Mouse (Mus musculus) liver, adult (tissue): ENCODE data around the gene Fgf14.

Source experiments
- GATA4 ChIP-seq: IDR thresholded peaks from 2 replicates; pipeline ENCODE4 v1.6.1; 2014; ENCODE audit warnings: mild to moderate bottlenecking, low read length; ENCODE audit not compliant: insufficient replicate concordance

Gene Fgf14

DNA sequence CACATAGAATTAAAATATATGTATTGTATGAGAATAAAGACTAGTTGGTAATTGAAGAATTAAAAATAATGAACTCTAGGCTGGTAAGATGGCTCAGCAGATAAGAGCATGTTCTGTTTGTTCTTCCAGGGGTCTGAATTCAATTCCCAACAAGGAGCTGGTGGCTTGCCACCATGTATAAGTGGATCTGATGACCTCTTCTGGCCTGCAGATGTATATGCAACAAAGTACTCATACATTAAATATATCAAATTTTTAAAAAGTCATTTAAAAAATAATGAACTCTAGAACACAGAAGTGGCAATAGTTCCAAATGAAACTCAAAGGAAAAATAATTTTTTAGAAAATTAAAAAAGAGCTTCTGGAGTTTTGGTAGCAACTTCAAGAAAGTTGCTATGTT is 529.5 kb downstream of the Fgf14 start:
- no peak for TF ChIP-seq GATA4

DNA sequence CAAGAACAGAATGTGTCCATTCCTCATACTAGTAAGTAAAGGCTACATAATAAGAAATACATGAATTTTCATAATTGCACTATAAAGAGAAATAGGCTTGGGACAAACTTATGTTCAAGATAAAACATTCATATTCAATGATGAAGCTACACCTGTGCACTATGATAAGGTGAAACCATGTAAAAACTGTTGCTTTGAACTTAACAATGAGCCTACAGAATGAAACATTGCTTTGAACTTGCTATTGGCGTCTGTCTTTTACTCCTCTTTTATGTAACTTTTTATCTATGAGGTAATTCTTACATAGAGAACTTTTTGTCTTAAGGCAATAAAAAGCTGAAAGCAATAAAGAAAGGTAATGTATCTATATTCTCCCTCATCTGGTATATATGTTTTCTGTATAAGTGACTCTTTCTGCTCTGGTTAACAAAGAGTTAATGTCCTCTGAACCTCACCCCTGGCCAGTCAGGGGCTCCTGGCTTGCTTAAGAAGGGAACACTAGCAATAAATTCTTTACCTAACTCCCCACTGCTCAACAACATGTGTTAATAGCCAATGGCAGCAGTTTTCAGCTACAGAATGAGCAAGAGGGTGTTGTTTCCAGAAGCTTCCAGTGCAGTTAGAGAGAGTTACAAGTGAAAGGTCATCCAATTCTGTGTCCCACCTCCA is 569.6 kb downstream of the Fgf14 start:
- TF ChIP-seq GATA4 = no peak

DNA sequence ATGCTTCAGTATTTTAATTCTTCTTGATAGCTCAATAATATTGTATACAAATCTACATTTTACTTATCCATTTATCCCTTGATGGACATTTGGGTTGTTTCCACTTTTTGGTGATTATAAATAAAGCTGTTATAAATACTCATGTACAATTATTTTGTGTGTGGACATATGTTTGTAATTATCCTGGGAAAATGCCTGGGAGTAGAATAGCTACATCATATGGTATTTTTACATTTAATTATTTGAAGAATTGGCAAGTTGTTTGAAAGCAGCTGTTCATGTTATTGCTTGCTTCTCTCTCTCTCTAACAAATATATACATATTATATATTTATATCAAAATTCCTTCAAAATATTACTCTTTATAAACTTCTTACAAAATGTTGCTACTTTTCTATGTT is 593.8 kb downstream of the Fgf14 start:
- no peak for TF ChIP-seq GATA4

DNA sequence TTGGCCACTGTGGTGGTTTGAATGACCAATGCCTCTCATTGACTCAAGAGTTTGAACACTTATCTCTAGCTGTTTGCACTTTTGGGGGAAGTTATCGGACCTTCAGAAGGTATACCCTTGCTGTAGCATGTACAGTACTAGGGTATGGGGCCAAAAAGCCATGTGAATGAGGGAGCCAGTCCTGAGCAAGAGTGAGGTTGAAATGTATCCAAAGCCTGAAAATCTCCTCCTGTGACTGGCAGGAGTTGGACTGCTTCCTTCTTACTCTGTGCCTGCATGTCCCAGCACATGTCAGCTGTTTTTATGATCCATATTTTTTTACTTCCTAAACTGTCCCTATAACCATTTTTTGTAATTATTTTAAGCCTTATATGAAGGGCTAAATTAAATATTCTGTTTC is 632.9 kb downstream of the Fgf14 start:
- TF ChIP-seq GATA4 = no peak

DNA sequence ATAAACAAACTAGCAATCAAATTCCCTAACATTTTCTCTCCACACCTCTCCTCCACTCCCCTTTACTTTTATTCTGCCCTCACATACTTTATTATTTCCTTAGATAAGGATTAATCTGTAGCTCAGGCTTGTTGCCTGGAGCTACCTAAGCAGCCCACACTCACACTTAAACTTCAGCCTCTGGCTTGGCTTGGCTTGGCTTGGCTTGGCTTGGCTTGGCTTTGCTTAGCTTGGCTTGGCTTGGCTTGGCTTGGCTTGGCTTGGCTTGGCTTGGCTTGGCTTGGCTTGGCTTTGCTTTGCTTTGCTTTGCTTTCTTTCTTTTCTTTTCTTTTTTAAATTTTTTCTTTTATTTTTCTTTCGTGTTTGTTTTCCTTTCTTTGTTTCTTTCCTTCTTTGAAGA is 636.3 kb downstream of the Fgf14 start:
- no peak for TF ChIP-seq GATA4

DNA sequence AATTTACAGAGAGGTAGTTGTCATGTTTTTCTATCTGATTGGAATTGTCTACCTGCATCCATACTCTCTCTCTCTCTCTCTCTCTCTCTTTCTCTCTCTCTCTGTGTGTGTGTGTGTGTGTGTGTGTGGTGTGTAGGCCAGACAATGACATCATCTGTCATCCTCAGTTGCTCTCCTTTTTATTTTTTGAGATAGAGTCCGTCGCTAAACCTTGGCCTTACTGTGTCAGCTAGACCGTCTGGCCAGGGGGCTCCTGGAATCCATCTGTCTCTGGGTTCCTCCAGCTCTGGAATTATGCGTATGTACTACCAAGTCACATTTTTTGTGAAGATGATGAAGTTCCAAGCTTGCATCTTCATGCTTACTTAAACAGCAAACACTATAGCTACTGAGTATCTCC is 639.5 kb downstream of the Fgf14 start:
- TF ChIP-seq GATA4 = no peak

DNA sequence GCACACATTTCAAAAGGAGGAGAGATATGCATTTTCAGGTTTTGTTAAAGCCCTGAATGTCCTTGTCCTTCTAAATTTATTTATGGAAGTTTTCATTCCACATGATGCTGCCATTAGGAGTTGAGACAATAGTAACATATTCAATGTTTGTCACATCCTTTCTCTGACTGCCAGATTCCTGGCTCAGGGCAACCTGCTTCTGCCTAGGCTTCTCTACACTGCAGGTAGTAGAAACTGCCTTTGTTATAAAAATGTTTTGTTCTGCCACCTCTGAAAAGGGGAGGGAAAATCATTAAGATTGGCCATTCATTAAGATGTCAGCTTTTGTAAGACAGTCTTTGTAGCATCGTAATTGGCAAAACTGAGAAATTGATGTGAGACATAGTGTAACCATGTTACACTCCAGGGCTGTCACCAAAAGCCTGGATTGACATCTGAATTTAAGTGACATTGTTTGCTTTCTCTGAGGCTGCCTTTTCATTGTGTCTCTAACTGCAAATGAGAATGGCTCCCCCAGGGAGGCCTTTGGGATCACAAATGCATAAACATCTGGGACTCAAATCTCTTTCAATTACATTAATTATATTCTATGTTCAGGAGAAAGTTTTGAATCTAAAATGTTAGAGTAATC is 640.2 kb downstream of the Fgf14 start:
- no peak for TF ChIP-seq GATA4

DNA sequence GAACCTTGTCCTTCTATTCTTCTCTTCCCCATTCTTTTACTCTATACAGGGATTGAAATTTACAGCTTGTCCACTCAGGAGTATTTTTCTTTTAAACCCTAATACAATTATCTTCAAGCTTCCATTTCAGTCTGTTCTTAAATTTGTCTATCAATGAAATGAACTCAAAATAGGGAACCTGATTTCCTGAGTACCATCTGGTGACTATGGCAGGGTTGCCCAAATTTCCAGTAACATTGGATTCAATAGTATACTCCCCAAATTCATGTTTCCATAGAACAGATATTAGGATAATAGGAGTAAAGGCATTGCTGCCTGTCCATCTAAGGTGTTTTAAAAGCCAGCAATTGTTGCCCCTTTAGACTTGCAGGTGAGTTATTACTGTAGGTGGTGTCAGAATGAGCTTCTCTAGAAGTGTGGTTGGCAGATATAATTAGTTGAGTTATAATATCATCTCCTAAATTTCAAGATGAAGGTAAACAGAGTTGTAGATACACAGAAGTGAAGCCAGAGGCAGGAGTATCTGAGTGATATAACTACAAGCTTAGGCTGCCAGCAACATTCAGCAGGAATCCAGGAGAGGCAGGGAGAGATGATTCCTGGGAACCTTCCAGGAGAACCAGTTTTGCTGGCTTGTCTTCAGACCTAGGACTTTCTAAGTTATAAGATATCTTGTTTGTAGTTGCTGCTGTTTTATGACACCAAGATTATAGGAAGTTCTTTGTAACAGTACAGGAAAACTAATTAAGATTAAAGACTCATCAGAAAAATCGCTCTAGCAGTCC is 648.8 kb downstream of the Fgf14 start:
- TF ChIP-seq GATA4 = no peak

DNA sequence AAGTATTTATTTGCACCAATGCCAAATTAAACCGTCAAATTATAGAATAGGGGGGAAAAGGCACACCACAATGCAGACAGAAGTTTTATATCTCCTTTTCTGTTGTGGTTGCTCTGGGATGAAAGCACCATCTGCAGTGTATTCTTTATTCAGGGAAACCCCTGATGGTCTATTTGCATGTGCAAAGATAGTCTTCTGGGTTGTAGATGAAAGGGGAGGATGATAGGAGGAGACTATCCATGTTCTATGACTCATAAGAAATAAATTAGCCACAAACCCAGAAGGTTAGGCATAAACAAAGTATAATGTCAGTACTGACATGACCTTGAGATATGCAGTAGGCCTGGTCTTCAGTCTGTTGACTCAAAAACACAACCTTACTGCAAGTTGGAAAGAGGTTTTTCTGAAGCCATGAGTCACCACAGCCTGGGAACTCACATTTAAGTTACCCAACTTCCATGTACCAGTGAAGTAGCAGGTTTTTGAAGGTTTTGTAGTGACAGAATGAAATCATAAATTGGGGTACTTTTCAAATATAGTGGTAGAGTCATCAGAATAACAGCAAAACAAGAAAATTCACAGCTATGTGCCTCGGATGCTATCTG is 686.2 kb downstream of the Fgf14 start:
- no peak for TF ChIP-seq GATA4

DNA sequence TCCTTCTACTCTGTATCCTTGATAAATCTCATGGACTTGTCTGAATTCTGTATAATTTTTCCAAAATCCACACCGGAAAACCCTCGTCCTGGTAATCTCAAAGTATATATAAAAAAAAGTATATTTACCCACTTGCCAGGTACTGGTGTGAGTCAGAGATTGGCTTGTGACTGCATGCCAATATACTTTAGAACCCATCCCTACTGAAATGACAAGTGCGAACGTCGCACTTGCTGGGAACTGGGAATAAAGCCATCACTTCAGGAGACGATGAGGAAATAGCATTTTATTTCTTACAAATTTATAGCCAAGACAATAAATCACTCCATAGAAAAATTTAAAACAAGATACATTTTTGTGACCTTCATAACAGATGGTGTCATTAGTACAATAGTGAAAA is 708.9 kb downstream of the Fgf14 start:
- TF ChIP-seq GATA4 = no peak

DNA sequence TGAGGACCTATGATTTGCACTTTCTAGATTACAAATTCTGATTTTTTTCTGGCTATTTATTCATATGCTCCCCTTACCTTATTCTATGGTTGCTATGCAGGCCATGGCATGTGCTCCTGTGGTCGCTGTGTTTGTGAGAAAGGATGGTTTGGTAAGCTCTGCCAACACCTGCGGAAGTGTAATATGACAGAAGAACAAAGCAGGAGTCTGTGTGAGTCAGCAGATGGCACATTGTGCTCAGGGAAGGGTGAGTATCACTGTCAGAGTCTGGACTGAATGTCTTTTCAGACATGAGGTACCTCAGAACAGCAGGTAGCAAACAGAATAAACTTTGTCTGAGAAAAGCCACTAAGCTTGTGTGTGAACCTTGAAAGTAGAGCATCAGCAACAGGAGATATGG is 710.4 kb downstream of the Fgf14 start:
- TF ChIP-seq GATA4 = no peak
